Mouse (Mus musculus) embryo, embryonic 11.5 days (tissue): ENCODE results near the gene Rpl19.

ENCODE experiments used
- DNase-seq: peaks from one replicate; pipeline ENCODE4 v3.0.0-alpha.2; 2012; ENCODE audit warnings: low read depth, low spot score

The Rpl19 gene

GRCm38 (mm10) chr11:98026570-98027296, at the start of gene Rpl19:
Rpl19 (plus strand) TSS chr11:98026710.
- peak; percentile 87 for DNase-seq

DNA sequence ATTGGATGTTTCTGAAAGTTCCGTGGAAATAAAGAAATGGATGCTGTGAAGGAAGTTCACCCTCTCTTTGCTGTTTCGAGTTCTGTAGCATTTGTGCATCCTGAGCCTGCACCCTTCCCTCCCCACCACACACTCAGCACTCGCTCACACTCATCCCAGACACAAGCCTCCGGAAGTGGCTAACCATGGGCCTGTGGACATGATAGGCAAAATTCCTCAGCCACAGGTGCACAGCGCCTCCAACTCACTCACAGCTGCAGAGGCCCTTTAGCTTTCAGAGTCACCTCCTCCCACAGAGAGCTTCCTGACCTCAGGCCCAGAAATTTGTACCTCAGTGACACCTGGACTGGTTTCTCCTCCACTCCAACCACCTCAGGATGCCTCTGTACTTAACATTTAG, 48.7 kb upstream of the Rpl19 start:
- DNase-seq, result no peak

DNA sequence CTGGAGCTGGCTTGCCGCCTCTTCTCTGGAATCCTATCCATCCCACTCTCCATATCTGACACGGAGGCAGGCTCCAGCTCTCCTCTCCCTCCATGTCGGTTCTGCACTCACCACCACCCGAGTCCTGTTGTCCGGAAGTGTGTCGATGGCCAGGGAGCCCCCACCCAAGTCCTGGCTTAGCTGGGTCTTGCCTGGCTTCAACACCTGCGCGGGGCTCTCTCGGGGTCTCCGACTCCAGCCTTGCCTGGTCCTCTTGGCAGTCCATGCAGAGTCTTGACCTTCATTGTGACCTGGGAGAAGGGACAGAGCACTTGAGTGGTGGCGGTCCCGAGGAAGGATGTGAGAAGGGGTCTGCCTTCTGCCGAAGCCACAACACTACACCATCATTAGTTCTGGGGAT, 48.1 kb upstream of the Rpl19 start:
- no peak for DNase-seq

DNA sequence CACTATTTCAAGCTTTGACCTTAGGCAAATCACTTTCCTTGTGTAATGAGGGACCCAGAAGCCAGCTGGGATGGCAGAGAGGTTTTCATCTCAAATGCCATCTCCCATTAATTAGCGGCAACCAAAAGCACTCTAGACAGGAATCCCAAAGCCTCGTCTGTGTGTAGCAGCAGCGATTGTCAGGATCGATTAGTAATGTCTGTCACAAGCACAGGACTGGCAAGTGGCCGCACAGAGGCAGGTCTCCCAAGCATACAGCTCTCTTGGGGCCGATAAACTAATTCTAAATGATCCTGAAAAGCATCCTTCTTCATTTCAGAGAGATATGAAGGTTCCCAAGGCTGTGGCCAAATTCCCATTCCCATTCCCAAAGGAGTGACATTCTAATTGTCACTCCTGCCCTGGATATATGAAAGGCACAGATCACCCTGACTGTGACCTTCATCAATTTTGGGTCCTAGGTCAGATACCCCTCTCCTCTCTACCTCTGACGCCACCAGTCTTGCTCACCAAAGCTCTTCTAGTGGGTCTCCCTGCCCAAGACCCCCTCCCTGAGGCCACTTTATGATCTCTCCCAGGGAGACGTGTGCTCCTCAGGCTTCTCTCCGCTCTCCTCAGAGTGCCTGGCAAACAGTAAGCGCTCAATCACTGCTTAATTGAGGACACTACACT, 46.5 kb upstream of the Rpl19 start:
- no peak for DNase-seq

DNA sequence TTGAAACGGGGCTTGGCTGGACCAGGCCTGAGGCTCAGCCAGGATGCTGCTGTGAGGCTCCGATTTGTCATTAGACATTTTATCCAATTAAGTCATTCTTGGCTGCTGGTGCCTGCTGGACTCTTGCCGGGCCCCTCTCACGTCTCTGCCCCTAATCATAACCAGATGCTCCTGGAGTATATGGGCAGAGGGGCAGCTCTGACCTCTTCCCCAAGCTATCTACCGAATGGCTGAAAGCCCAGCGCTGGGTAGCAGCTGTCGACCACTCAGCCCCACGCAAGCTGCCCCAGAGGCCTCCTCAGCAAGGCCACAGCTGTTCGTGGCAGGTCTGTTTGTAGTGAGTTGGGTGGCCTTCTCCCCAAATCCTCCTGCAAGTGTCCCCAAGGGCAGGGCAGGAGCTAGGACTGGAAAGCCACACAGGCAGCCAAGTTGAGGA, 46.0 kb upstream of the Rpl19 start:
- no peak for DNase-seq

DNA sequence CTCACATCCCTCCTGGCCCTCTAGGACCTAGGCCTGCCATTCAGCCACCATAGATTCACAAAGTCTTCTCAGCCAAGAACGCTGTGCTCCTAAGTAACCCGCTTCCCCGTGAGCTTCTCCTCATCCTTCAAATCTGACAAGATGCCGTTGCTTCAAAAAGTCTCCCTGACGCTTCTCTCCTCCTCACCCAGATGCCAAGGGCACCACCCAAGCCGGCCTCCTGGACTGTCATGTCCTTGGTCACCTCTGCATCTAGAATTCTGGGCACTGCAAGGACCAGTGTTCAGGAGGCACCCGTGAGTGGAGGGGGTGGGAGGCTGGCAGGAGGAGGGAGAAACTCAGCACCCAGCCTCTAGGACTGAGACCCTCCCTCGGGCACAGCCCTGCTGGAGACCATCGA, 43.8 kb upstream of the Rpl19 start:
- no peak for DNase-seq

DNA sequence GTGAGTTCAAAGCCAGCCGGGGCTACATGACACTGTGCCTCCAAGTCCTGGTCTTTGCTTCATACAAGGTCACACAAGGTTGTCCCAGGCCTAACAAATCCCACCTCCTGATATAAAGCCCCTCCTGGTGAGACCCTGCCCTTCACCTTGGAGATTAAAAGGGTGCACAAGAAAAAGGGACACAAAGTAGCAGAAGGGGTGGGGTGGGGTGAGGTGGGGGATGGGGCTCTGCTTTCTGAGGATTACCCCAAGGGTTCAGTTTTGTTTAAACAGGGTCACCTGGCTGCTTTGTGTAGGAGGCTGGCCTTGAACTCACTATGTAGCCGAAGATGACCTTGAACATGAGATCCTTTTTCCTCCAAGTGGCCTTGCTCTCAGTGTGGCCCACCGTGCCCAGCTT, 43.0 kb upstream of the Rpl19 start:
- no peak for DNase-seq

DNA sequence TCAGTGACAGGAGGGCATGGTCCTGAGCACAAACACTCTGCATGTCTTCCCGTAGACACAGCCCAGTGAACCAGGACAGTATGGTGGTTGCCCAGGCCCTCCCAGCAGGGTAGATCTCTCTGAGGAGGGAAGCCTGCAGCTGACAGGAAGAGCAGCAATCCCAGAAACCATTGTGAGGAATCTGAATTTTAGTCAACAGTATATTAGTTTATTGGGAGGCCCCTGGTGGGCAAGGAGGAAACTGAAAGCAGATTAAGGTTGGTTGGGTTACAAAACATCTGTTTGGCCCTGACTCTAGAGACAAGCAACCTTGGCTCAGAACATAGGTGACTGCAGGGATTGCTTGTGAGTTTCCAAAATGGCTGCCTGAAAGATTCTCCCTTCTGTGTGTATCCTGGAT, 42.5 kb upstream of the Rpl19 start:
- DNase-seq, result no peak

DNA sequence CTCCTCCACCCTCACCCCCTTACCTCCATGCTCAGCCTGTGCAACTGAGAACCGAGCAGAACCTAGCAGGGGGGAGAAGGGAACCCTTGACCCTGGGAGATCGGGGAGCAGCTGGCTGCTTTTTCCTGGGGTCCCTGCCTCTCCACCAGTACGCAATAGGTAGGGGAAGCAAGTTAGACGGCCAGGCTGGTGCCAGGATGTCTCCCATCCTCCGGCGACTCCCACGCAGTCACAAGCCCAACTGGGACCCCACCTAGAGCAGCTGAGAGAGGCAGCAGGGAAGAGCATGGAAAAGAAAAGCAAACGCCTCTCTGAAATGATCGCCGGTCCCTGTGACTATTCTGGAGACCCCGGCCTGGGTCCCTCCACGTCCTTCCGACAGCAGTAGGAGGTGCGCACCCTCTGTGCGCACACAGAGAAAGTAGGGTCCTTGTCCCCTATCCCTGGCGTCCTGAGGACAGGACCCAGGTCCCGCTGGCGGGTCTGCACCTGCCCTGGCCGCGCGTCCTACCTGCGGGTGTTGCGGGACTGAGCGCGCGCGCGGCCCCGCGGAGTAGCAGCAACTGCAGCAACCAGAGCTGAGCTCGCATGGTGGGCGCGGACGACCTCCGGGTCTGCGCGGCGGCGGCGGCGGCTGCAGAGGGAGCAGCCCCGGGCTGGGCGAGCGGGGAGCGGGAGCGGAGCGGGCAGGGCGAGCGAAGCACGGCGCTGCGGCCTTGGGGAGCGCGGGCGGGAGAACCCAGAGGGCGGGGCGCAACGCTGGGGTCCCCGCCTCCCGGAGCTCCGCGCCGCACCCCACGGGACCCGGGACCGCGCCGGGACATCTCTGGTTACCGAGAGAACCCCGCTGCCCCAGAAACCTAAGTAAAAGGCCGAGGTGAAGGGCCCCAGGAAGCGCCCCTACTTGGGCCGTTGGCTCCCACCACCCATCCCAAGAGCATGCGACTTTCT, 40.5 kb upstream of the Rpl19 start, which contains the start of gene Plxdc1:
Plxdc1 (minus strand) TSS at position 718 of the 951 bp plus-strand sequence.
- no peak for DNase-seq

GRCm38 (mm10) chr11:97986738-97987465, 39.6 kb upstream of the Rpl19 start:
- DNase-seq, result no peak

GRCm38 (mm10) chr11:97987551-97988526, 38.7 kb upstream of the Rpl19 start:
- peak; percentile 90 for DNase-seq

DNA sequence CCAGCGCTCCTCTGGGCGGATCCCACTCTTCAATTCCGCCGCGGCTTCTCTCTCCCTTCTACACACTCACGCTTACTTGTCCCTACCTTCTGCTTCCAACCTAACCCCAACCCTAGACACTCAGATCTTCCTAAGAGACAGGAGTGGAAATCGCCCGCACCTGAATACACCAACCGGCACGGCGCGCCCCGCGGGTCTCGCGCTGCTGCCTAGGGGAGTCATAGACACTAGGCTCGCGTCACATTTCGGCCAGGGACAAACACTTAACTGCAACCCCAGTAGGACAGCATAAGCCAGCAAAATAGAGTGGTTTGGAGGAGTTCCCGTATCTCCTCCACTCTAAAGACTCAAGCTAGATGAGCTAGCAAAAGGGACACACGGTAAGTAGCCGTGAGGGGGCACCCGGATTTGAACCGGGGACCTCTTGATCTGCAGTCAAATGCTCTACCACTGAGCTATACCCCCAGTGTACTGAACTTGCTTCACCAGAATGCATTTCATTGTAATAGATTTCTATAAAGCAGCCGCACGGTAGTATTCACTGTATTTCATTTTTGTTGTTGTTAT, 37.9 kb upstream of the Rpl19 start:
- peak; percentile 80 for DNase-seq

DNA sequence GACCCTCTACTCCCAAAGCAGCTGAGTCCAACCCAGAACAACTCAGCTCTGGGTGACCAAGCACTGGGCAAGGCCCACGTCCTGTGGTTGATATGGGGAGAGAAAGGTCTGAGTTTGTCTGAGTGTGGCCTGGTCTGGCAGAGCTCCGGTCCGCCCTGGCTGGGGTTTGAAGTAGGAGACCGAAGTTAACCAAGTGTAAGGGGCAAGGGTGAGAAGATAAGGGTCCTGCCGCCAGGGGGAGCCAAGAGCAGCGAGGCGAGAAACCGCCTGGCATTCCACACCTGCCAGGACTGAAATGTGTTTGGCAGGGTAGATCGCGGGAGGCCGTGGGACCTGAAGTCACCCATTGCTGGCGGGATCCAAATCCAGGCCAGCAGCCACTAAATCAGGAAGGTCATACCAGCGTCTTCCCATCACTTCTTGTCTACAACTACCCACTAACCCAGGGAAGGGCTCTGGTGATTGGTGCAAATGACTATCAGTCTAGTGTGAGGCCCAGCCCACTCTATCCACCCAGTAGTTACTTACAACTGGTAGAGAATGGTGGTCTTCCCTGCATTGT, 31.9 kb upstream of the Rpl19 start:
- peak; percentile 46 for DNase-seq

DNA sequence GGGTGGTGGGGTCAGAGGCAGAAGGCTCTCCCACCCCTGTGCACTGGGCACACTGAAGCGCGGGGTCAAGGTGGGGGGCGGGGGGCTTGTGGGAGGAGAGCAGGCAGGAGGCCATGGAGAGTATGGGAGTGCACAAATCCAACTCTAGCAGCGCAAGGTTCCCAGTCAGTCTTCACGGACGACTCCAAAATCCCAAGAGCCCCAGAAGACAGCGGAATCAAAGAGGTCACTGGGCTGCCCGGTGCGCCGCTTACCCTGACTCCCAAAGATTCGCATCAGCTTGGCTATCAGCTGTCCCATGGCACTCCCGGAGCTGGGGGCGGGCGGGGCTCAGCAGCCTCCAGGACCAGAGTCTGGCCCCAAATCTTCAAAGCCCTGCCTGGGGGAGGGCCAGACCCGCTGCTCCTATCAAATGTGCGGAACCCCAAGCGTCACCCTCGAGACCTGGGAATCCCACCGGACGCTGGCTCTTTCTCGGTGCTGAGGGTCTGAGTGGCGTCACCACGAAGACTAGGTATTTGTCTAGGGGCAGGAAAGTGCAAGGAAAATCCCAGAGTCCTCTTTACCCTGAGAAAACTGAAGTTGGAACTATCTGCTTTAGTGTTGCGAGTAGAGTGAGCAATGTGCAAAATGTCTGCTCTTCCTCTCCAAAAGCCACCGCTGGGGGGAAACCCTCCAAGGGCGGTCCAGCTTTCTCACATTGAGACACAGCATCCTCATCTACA, 30.8 kb upstream of the Rpl19 start, which contains the start of gene Arl5c:
Arl5c (minus strand) TSS at position 618 of the 725 bp plus-strand sequence.
- no peak for DNase-seq

GRCm38 (mm10) chr11:97996691-97997090, 29.8 kb upstream of the Rpl19 start:
- DNase-seq, result no peak

- no peak for DNase-seq
Measured at GRCm38 (mm10) chr11:97997387-97997960, 29.0 kb upstream of the Rpl19 start.

- DNase-seq, result no peak
Measured at GRCm38 (mm10) chr11:97998074-97998793, 28.3 kb upstream of the Rpl19 start.
